Comparison of ENCODE assay signal across 27 mouse cellular contexts in genomic region chr9:95736238-95736637, GRCm38 (mm10). TPM values are rescaled to one million over a fixed set of nuclear protein-coding genes. Genes with fewer than 3 reads are reported as not detected.
DNase-seq lines count a peak whose midpoint lies in the region; ATAC-seq and TF ChIP-seq lines count a peak whose summit lies in the region.
"Had no signal": no experiment of that assay in that cellular context is flagged by ENCODE, and none has a peak within 500 bp of the region (broad histone marks: within the 10 kb centered on the region; RNA-seq: fewer than 3 reads in every experiment).

No protein-coding gene starts in this region.

- H3K4me2 ChIP-seq in hindbrain, postnatal 0 days (ENCODE audit: low read depth, low read length): no peak overlapping the region
- no peak overlapping the region for H3K4me2 ChIP-seq in hindbrain, embryonic 12.5 days (replicated peaks)
- no peak overlapping the region for H3K4me2 ChIP-seq in liver, embryonic 12.5 days
- H3K4me2 ChIP-seq: forebrain, embryonic 15.5 days; limb, embryonic 13.5 days; liver, embryonic 15.5 days; midbrain, embryonic 13.5 days; neural tube, embryonic 12.5 days had no signal

- no peaks in the 10 kb centered on the region for H3K27me3 ChIP-seq in hindbrain, postnatal 0 days (ENCODE audit: insufficient read depth, low read length)
- no peaks in the 10 kb centered on the region for H3K27me3 ChIP-seq in hindbrain, embryonic 12.5 days
- no peaks in the 10 kb centered on the region for H3K27me3 ChIP-seq in liver, adult 2 months (ENCODE audit: control insufficient read depth, insufficient read depth, low read length)
- H3K27me3 ChIP-seq in liver, embryonic 12.5 days (replicated peaks): no peaks in the 10 kb centered on the region
- H3K27me3 ChIP-seq in Patski: no peaks in the 10 kb centered on the region
- H3K27me3 ChIP-seq: forebrain, embryonic 15.5 days; limb, embryonic 13.5 days; liver, embryonic 15.5 days; midbrain, embryonic 13.5 days; neural tube, embryonic 12.5 days had no signal

- no peaks in the 10 kb centered on the region for H3K9me3 ChIP-seq in hindbrain, postnatal 0 days (ENCODE audit: low read length)
- no peaks in the 10 kb centered on the region for H3K9me3 ChIP-seq in hindbrain, embryonic 12.5 days (replicated peaks)
- no peaks in the 10 kb centered on the region for H3K9me3 ChIP-seq in liver, embryonic 12.5 days (replicated peaks)
- H3K9me3 ChIP-seq: forebrain, embryonic 15.5 days; heart, embryonic 10.5 days; limb, embryonic 13.5 days; liver, embryonic 15.5 days; midbrain, embryonic 13.5 days; neural tube, embryonic 12.5 days had no signal

- H3K4me3 ChIP-seq in hindbrain, postnatal 0 days (ENCODE audit: low read length): no peak overlapping the region
- no peak overlapping the region for H3K4me3 ChIP-seq in hindbrain, embryonic 12.5 days
- no peak overlapping the region for H3K4me3 ChIP-seq in liver, adult 2 months (ENCODE audit: insufficient read depth, low read depth, low read length)
- no peak overlapping the region for H3K4me3 ChIP-seq in liver, embryonic 12.5 days
- H3K4me3 ChIP-seq: forebrain, embryonic 15.5 days; heart, embryonic 10.5 days; limb, embryonic 13.5 days; liver, embryonic 15.5 days; midbrain, embryonic 13.5 days; neural tube, embryonic 12.5 days had no signal

- no peak for DNase-seq in hindbrain, postnatal 0 days (ENCODE audit: low spot score)
- DNase-seq in liver, adult 2 months (ENCODE audit: extremely low read depth, low read depth, low spot score): peak; percentile 9
- peak; percentile 46 for DNase-seq in 3T3-L1 (ENCODE audit: low read depth, low spot score)
- no peak for DNase-seq in Patski (ENCODE audit: low read depth, low spot score)
- DNase-seq in retina, postnatal 1 day: no peak
- no peak for DNase-seq in gastrocnemius, postnatal 10 days
- DNase-seq: adrenal gland, adult 2 months; cerebellum, adult 18-20 months; cerebellum, postnatal 36 days; gastrocnemius, postnatal 36 days; kidney, adult 11 months; kidney, postnatal 10 days; layer of hippocampus, postnatal 36 days; lung, postnatal 10 days; right cerebral cortex, postnatal 25 days; spleen, adult 18-20 months; thymus, postnatal 25 days had no signal

- ATAC-seq in hindbrain, postnatal 0 days: no peak
- ATAC-seq in hindbrain, embryonic 12.5 days (ENCODE audit: low FRiP score): no peak
- no peak for ATAC-seq in liver, embryonic 12.5 days
- no peak for ATAC-seq in Patski
- ATAC-seq: forebrain, embryonic 15.5 days; hindbrain, embryonic 16.5 days; midbrain, embryonic 13.5 days had no signal

- POLR2A ChIA-PET in Patski (lab: Charles Lee): no interaction called here

- in situ Hi-C loops in Patski (cut with MboI; ENCODE audit: low pct_unique_long_range_greater_than_20kb): no loop called here

- no peak for TF ChIP-seq POLR2A in liver, adult 2 months (IDR thresholded peaks at IDR 0.05; ENCODE audit: extremely low read depth, insufficient read depth, low read length)

- no peaks in the 10 kb centered on the region for H3K79me2 ChIP-seq in liver, adult 2 months (ENCODE audit: control insufficient read depth, insufficient read depth, low read length)

- CTCF ChIA-PET in Patski (lab: Charles Lee): interaction anchor here (2.4 kb wide), 1 partner anchor 116 kb away, joined by 12 read pairs; no protein-coding TSS in a partner anchor

- H3K4me1 ChIP-seq in hindbrain, postnatal 0 days (ENCODE audit: insufficient read depth, low read length): no peaks in the 10 kb centered on the region
- no peaks in the 10 kb centered on the region for H3K4me1 ChIP-seq in hindbrain, embryonic 12.5 days
- H3K4me1 ChIP-seq in liver, adult 2 months (ENCODE audit: control insufficient read depth, insufficient read depth, low read length): no peaks in the 10 kb centered on the region
- no peaks in the 10 kb centered on the region for H3K4me1 ChIP-seq in liver, embryonic 12.5 days
- H3K4me1 ChIP-seq: forebrain, embryonic 15.5 days; heart, embryonic 10.5 days; limb, embryonic 13.5 days; liver, embryonic 15.5 days; midbrain, embryonic 13.5 days; neural tube, embryonic 12.5 days had no signal

- peaks cover 7% of the 10 kb centered on the region for H3K36me3 ChIP-seq in hindbrain, postnatal 0 days (ENCODE audit: insufficient read depth, low read length)
- peaks cover 6% of the 10 kb centered on the region; the same call in 1 of the 2 replicates for H3K36me3 ChIP-seq in hindbrain, embryonic 12.5 days
- no peaks in the 10 kb centered on the region for H3K36me3 ChIP-seq in liver, adult 2 months (ENCODE audit: control insufficient read depth, insufficient read depth, low read length)
- peaks cover under 1% of the 10 kb centered on the region; the same call in 1 of the 2 replicates for H3K36me3 ChIP-seq in liver, embryonic 12.5 days

- no peak overlapping the region for H3K27ac ChIP-seq in hindbrain, postnatal 0 days
- H3K27ac ChIP-seq in hindbrain, embryonic 12.5 days: no peak overlapping the region
- no peak overlapping the region for H3K27ac ChIP-seq in liver, adult 2 months (replicated peaks; ENCODE audit: insufficient read depth, low read depth, low read length)
- H3K27ac ChIP-seq in liver, embryonic 12.5 days: no peak overlapping the region
- H3K27ac ChIP-seq: forebrain, embryonic 15.5 days; heart, embryonic 10.5 days; limb, embryonic 13.5 days; liver, embryonic 15.5 days; midbrain, embryonic 13.5 days; neural tube, embryonic 12.5 days had no signal

- peak; percentile 48 for TF ChIP-seq CTCF in hindbrain, postnatal 0 days (IDR thresholded peaks at IDR 0.05; ENCODE audit: low read depth)
- TF ChIP-seq CTCF in liver, adult 2 months (IDR thresholded peaks at IDR 0.05; ENCODE audit: low read depth, low read length): no peak
- peak; percentile 56 for TF ChIP-seq CTCF in Patski (IDR thresholded peaks at IDR 0.05)

- no peak overlapping the region for H3K9ac ChIP-seq in hindbrain, postnatal 0 days (replicated peaks; ENCODE audit: low read length)
- no peak overlapping the region for H3K9ac ChIP-seq in hindbrain, embryonic 12.5 days
- H3K9ac ChIP-seq in liver, adult 2 months (ENCODE audit: low read depth, low read length): no peak overlapping the region
- H3K9ac ChIP-seq in liver, embryonic 12.5 days: no peak overlapping the region
- H3K9ac ChIP-seq: forebrain, embryonic 15.5 days; limb, embryonic 13.5 days; liver, embryonic 15.5 days; midbrain, embryonic 13.5 days; neural tube, embryonic 12.5 days had no signal

RNA-seq across cellular contexts. Expression of gene Trpc1, which starts 13.9 kb away (rescaled TPM):
- total RNA-seq in hindbrain, postnatal 0 days (2014; rRNA removed): 22.9 and 23.2 TPM in 2 replicates
- polyA plus RNA-seq in hindbrain, postnatal 0 days (2015; fragmentation: Nextera tagmentation; extraction: Ambion mirVana): 8.8 and 9.6 TPM in 2 replicates
- polyA plus RNA-seq in hindbrain, embryonic 12.5 days (2016; fragmentation: Nextera tagmentation; extraction: Ambion mirVana): 5.5 and 5.9 TPM in 2 replicates
- total RNA-seq in liver, adult 2 months (2014; rRNA removed): 0.74 TPM in 2 replicates
- polyA plus RNA-seq in liver, adult 2 months (2012; rRNA removed): 0.05 and 0.16 TPM in 2 replicates
- polyA plus RNA-seq in liver, embryonic 12.5 days (2016; fragmentation: Nextera tagmentation; extraction: Ambion mirVana): 0.78 and 0.86 TPM in 2 replicates
- 7.0 TPM for polyA plus RNA-seq in Patski (2021)
- 1 to 10 TPM; 1.7 to 3.2 TPM for total RNA-seq in gastrocnemius, postnatal 10 days (2021)
- total RNA-seq: megakaryocyte, adult 5-6 weeks had no signal

Comparison
In these comparisons a context has a peak if more than half of its experiments do, and no peak if none do; other contexts are left out.
1. DNase-seq: peak in liver, adult 2 months (single experiment) and 3T3-L1 (single experiment); none in hindbrain, postnatal 0 days (single experiment), Patski (single experiment), retina, postnatal 1 day (single experiment) and gastrocnemius, postnatal 10 days (single experiment).